ENCODE assay signal across 27 mouse cellular contexts in the genomic region with DNA sequence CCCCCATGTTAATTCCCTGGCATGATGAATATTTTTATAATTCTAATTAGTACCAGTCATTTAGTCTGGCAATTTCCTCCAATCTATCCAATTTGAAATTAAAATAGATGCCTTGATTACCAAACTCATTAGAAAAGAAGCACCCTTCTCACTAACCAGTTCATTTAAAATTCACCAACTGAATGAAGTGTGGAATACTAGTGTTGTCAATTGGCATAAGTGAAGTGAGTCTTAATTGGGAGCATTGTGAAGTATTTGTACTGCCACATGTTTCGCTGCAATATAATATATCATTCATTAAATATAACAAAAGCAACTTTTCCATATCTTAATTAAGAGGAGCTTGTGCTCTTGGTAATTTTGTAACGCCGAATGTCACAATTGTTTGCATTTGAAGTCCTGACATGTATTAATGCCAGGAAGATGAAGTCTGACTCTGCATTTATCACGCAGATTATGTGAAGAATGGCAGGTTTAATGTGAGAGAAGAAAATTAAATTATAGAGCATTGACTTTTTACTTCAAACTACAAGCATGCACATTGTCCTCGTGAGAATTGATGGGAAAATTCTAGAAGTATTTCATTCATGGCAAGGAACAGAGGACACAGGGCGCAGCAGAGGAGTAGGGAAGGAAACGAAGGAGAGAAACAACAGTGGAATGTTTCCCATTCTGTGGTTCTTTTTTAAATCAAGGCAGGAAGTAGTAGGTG.
A peak's percentile ranks its signal among the peaks of the same experiment; 100 is the strongest.
DNase-seq lines count a peak whose midpoint lies in the region; ATAC-seq and TF ChIP-seq lines count a peak whose summit lies in the region.
"Had no signal": no experiment of that assay in that cellular context is flagged by ENCODE, and none has a peak within 500 bp of the region (broad histone marks: within the 10 kb centered on the region; RNA-seq: fewer than 3 reads in every experiment).

No protein-coding gene starts in this region.

- H3K4me3 ChIP-seq in forebrain, embryonic 12.5 days (replicated peaks), result no peak overlapping the region
- no peak overlapping the region for H3K4me3 ChIP-seq in forebrain, embryonic 10.5 days
- H3K4me3 ChIP-seq in forebrain, embryonic 15.5 days, result no peak overlapping the region
- H3K4me3 ChIP-seq: embryonic facial prominence, embryonic 10.5 days; embryonic facial prominence, embryonic 13.5 days; erythroblast, embryonic 14.5 days; gastrocnemius, adult 2 months; hindbrain, embryonic 10.5 days; hindbrain, embryonic 13.5 days; intestine, embryonic 15.5 days had no signal

- 72% methylated on average over 7 of the region's 7 CpGs for WGBS in forebrain, embryonic 12.5 days
- 92% methylated on average over 7 of the region's 7 CpGs for WGBS in forebrain, embryonic 10.5 days
- WGBS in forebrain, embryonic 15.5 days, result 33% methylated on average over 7 of the region's 7 CpGs

- H3K9ac ChIP-seq in forebrain, embryonic 12.5 days, result no peak overlapping the region
- H3K9ac ChIP-seq in forebrain, embryonic 15.5 days (replicated peaks), result no peak overlapping the region
- H3K9ac ChIP-seq: embryonic facial prominence, embryonic 13.5 days; hindbrain, embryonic 13.5 days; intestine, embryonic 15.5 days had no signal

- peak; percentile 58; the same call in 1 of the 2 replicates for ATAC-seq in forebrain, embryonic 12.5 days (ENCODE audit: low FRiP score)
- peak; percentile 92 for ATAC-seq in forebrain, embryonic 15.5 days (replicated peaks)
- ATAC-seq: activated CD4-positive, CD25-positive, alpha-beta regulatory T cell, adult 4 months; hindbrain, embryonic 16.5 days; intestine, embryonic 15.5 days had no signal

- H3K36me3 ChIP-seq in forebrain, embryonic 12.5 days (replicated peaks), result no peaks in the 10 kb centered on the region
- no peaks in the 10 kb centered on the region for H3K36me3 ChIP-seq in forebrain, embryonic 10.5 days (replicated peaks)
- no peaks in the 10 kb centered on the region for H3K36me3 ChIP-seq in forebrain, embryonic 15.5 days
- H3K36me3 ChIP-seq: embryonic facial prominence, embryonic 10.5 days; embryonic facial prominence, embryonic 13.5 days; hindbrain, embryonic 10.5 days; hindbrain, embryonic 13.5 days; intestine, embryonic 15.5 days had no signal

- intact Hi-C loops in heart, postnatal 10 days (cut with DNase I), result no loop called here

- no peak overlapping the region for H3K27ac ChIP-seq in forebrain, embryonic 12.5 days
- H3K27ac ChIP-seq in forebrain, embryonic 10.5 days, result no peak overlapping the region
- H3K27ac ChIP-seq in forebrain, embryonic 15.5 days (replicated peaks), result peak overlapping the region; percentile 59
- H3K27ac ChIP-seq: embryonic facial prominence, embryonic 10.5 days; embryonic facial prominence, embryonic 13.5 days; gastrocnemius, adult 2 months; hindbrain, embryonic 10.5 days; hindbrain, embryonic 13.5 days; intestine, embryonic 15.5 days had no signal

- H3K4me1 ChIP-seq in forebrain, embryonic 12.5 days, result peaks cover 6% of the 10 kb centered on the region; the same call in 1 of the 2 replicates
- peaks cover 10% of the 10 kb centered on the region for H3K4me1 ChIP-seq in forebrain, embryonic 10.5 days
- peaks cover 20% of the 10 kb centered on the region for H3K4me1 ChIP-seq in forebrain, embryonic 15.5 days
- H3K4me1 ChIP-seq: embryonic facial prominence, embryonic 13.5 days; intestine, embryonic 15.5 days had no signal

- TF ChIP-seq POLR2A in brain, embryonic 14.5 days (IDR thresholded peaks at IDR 0.05; ENCODE audit: borderline replicate concordance, extremely low read depth, insufficient read depth, insufficient read length, poor library complexity, severe bottlenecking), result no peak

- H3K27me3 ChIP-seq in forebrain, embryonic 12.5 days, result no peaks in the 10 kb centered on the region
- H3K27me3 ChIP-seq in forebrain, embryonic 10.5 days (ENCODE audit: poor library complexity, severe bottlenecking), result no peaks in the 10 kb centered on the region
- no peaks in the 10 kb centered on the region for H3K27me3 ChIP-seq in forebrain, embryonic 15.5 days
- H3K27me3 ChIP-seq: embryonic facial prominence, embryonic 13.5 days; hindbrain, embryonic 13.5 days; intestine, embryonic 15.5 days had no signal

- no peaks in the 10 kb centered on the region for H3K9me3 ChIP-seq in forebrain, embryonic 12.5 days
- peaks cover 3% of the 10 kb centered on the region; the same call in 1 of the 2 replicates for H3K9me3 ChIP-seq in forebrain, embryonic 10.5 days
- no peaks in the 10 kb centered on the region for H3K9me3 ChIP-seq in forebrain, embryonic 15.5 days
- H3K9me3 ChIP-seq: embryonic facial prominence, embryonic 13.5 days; hindbrain, embryonic 13.5 days; intestine, embryonic 15.5 days had no signal

- DNase-seq in forebrain, embryonic 10.5 days (ENCODE audit: extremely low spot score, low spot score), result no peak
- peak; percentile 88 for DNase-seq in brain, embryonic 14.5 days (ENCODE audit: low read depth)
- DNase-seq in testis, postnatal 10 days (ENCODE audit: low spot score), result no peak
- no peak for DNase-seq in heart, postnatal 10 days
- DNase-seq: adrenal gland, adult 8-10 months; adrenal gland, postnatal 25 days; cerebellum, adult 11 months; cerebellum, adult 2 months; cerebellum, adult 9-11 months; cerebellum, postnatal 36 days; embryo, embryonic 11 days; gastrocnemius, adult 2 months; gastrocnemius, postnatal 14 days; heart, adult 11 months; heart, postnatal 36 days; kidney, adult 11 months had no signal

- TF ChIP-seq CTCF in brain, embryonic 14.5 days (IDR thresholded peaks at IDR 0.05; ENCODE audit: borderline replicate concordance, extremely low read depth, insufficient read depth, insufficient read length), result no peak

- H3K4me2 ChIP-seq in forebrain, embryonic 12.5 days, result no peak overlapping the region
- H3K4me2 ChIP-seq in forebrain, embryonic 15.5 days (replicated peaks), result no peak overlapping the region
- H3K4me2 ChIP-seq: embryonic facial prominence, embryonic 13.5 days; heart, embryonic 11.5 days; hindbrain, embryonic 13.5 days; intestine, embryonic 15.5 days had no signal
